Comparison of ENCODE assay signal across 10 mouse cellular contexts in genomic region chr13:45751231-45751630, GRCm38 (mm10).
A peak's percentile ranks its signal among the peaks of the same experiment; 100 is the strongest.
DNase-seq lines count a peak whose midpoint lies in the region; ATAC-seq and TF ChIP-seq lines count a peak whose summit lies in the region.
"Had no signal": no experiment of that assay in that cellular context is flagged by ENCODE, and none has a peak within 500 bp of the region (broad histone marks: within the 10 kb centered on the region; RNA-seq: fewer than 3 reads in every experiment).

No protein-coding gene starts in this region.

- TF ChIP-seq RAD21 in CH12.LX (IDR thresholded peaks at IDR 0.05; ENCODE audit: low read depth, low read length), result no peak

- no peak overlapping the region for H3K9ac ChIP-seq in kidney, embryonic 16.5 days (replicated peaks; ENCODE audit: low read length)
- no peak overlapping the region for H3K9ac ChIP-seq in CH12.LX (ENCODE audit: insufficient read depth, low read depth)
- no peak overlapping the region for H3K9ac ChIP-seq in forebrain, embryonic 16.5 days (replicated peaks; ENCODE audit: low read depth, low read length)
- H3K9ac ChIP-seq: embryonic facial prominence, embryonic 15.5 days had no signal

- DNase-seq in kidney, adult 18-20 months, result peak; percentile 14
- DNase-seq in CH12.LX (ENCODE audit: extremely low read depth), result no peak
- DNase-seq in R1 (ENCODE audit: low read depth, low spot score), result peak; percentile 39
- no peak for DNase-seq in gastrocnemius, postnatal 36 days
- no peak for DNase-seq in layer of hippocampus, adult 9-10 months (ENCODE audit: low spot score)
- DNase-seq: cerebellum, adult 11-12 months; layer of hippocampus, adult 9-11 months had no signal

- no peaks in the 10 kb centered on the region for H3K79me2 ChIP-seq in CH12.LX (replicated peaks; ENCODE audit: control insufficient read depth, extremely low read depth, insufficient read depth, poor library complexity, severe bottlenecking)

- H3K36me3 ChIP-seq in kidney, embryonic 16.5 days (ENCODE audit: insufficient read depth, low read length), result no peaks in the 10 kb centered on the region
- H3K36me3 ChIP-seq in CH12.LX (replicated peaks in 1 of 2; ENCODE audit: control insufficient read depth in 1 of 2, insufficient read depth in 1 of 2, low read length in 1 of 2), result peaks cover 18 to 78% of the 10 kb centered on the region in 2 experiments
- H3K36me3 ChIP-seq in forebrain, embryonic 16.5 days (ENCODE audit: control insufficient read depth, insufficient read depth), result no peaks in the 10 kb centered on the region
- H3K36me3 ChIP-seq: embryonic facial prominence, embryonic 15.5 days had no signal

- H3K4me3 ChIP-seq in kidney, embryonic 16.5 days (ENCODE audit: low read length), result no peak overlapping the region
- H3K4me3 ChIP-seq in CH12.LX (replicated peaks in 1 of 3; ENCODE audit: low read depth in 2 of 3, low read length in 2 of 3, poor library complexity in 1 of 3), result no peak overlapping the region
- no peak overlapping the region for H3K4me3 ChIP-seq in forebrain, embryonic 16.5 days (replicated peaks; ENCODE audit: low read length)
- H3K4me3 ChIP-seq: embryonic facial prominence, embryonic 15.5 days had no signal

- H3K4me2 ChIP-seq in kidney, embryonic 16.5 days (replicated peaks; ENCODE audit: low read depth, low read length), result no peak overlapping the region
- no peak overlapping the region for H3K4me2 ChIP-seq in CH12.LX (ENCODE audit: insufficient read depth, low read depth, poor library complexity, severe bottlenecking)
- no peak overlapping the region for H3K4me2 ChIP-seq in forebrain, embryonic 16.5 days (ENCODE audit: low read length)
- H3K4me2 ChIP-seq: embryonic facial prominence, embryonic 15.5 days had no signal

- no peaks in the 10 kb centered on the region for H3K9me3 ChIP-seq in kidney, embryonic 16.5 days (ENCODE audit: low read length)
- H3K9me3 ChIP-seq in CH12.LX (replicated peaks; ENCODE audit: low read length), result no peaks in the 10 kb centered on the region
- H3K9me3 ChIP-seq in forebrain, embryonic 16.5 days (ENCODE audit: control insufficient read depth, low read length), result no peaks in the 10 kb centered on the region
- H3K9me3 ChIP-seq: embryonic facial prominence, embryonic 15.5 days had no signal

- no peak for TF ChIP-seq EP300 in CH12.LX (IDR thresholded peaks at IDR 0.05; ENCODE audit: low read length)

- ATAC-seq in kidney, embryonic 16.5 days (ENCODE audit: low FRiP score, low TSS enrichment), result no peak
- ATAC-seq in forebrain, embryonic 16.5 days, result no peak

- TF ChIP-seq CTCF in CH12.LX (conservative IDR thresholded peaks at IDR 0.05 in 1 of 2, IDR thresholded peaks at IDR 0.05 in 1 of 2; ENCODE audit: low read depth in 2 of 2, low read length in 2 of 2), result no peak

- intact Hi-C loops in gastrocnemius, postnatal 36 days (cut with DNase I), result no loop called here

- WGBS in kidney, embryonic 16.5 days, result 68% methylated on average over 2 of the region's 2 CpGs
- 31% methylated on average over 2 of the region's 2 CpGs for WGBS in forebrain, embryonic 16.5 days

- no peak for TF ChIP-seq POLR2A in CH12.LX (IDR thresholded peaks at IDR 0.05; ENCODE audit: low read depth, low read length)

- H3K27ac ChIP-seq in kidney, embryonic 16.5 days (ENCODE audit: low read length), result no peak overlapping the region
- H3K27ac ChIP-seq in CH12.LX (ENCODE audit: insufficient read depth, low read depth), result no peak overlapping the region
- H3K27ac ChIP-seq in forebrain, embryonic 16.5 days (ENCODE audit: low read length), result peak overlapping the region; percentile 57; the same call in 1 of the 2 replicates
- H3K27ac ChIP-seq: embryonic facial prominence, embryonic 15.5 days had no signal

- dilution Hi-C loops in CH12.LX (cut with MboI; ENCODE audit: extremely low pct_ligation_motif_present, extremely low pct_unique_long_range_greater_than_20kb, low sequenced_read_pairs), result no loop called here

- H3K27me3 ChIP-seq in kidney, embryonic 16.5 days (ENCODE audit: insufficient read depth, low read length), result no peaks in the 10 kb centered on the region
- no peaks in the 10 kb centered on the region for H3K27me3 ChIP-seq in CH12.LX (replicated peaks)
- H3K27me3 ChIP-seq in forebrain, embryonic 16.5 days (replicated peaks; ENCODE audit: control insufficient read depth, insufficient read depth, low read length), result no peaks in the 10 kb centered on the region
- H3K27me3 ChIP-seq: embryonic facial prominence, embryonic 15.5 days had no signal

- H3K4me1 ChIP-seq in kidney, embryonic 16.5 days (ENCODE audit: insufficient read depth, low read length), result peaks cover 16% of the 10 kb centered on the region
- H3K4me1 ChIP-seq in CH12.LX (ENCODE audit: control insufficient read depth in 1 of 2, insufficient read depth in 2 of 2), result peaks cover 11 to 53% of the 10 kb centered on the region in 2 experiments
- peaks cover 16% of the 10 kb centered on the region for H3K4me1 ChIP-seq in forebrain, embryonic 16.5 days (replicated peaks; ENCODE audit: control insufficient read depth, insufficient read depth, low read length)

- in situ Hi-C loops in CH12.LX (cut with MboI; ENCODE audit: low pct_ligation_motif_present, low pct_unique_long_range_greater_than_20kb, low sequenced_read_pairs), result no loop called here

TF ChIP-seq in CH12.LX, 34 proteins besides CTCF, POLR2A, EP300 and RAD21:
- TF ChIP-seq IRF4 (IDR thresholded peaks at IDR 0.05; ENCODE audit: low read depth, low read length), result no peak
- TF ChIP-seq MAFK (IDR thresholded peaks at IDR 0.05; ENCODE audit: insufficient replicate concordance, low read length), result peak; percentile 100
- peak; percentile 29; the same call in 1 of the 2 replicates for TF ChIP-seq ETS1 (conservative IDR thresholded peaks at IDR 0.05; ENCODE audit: low read depth, low read length)
TF ChIP-seq in CH12.LX: peak in this region for 2.

Comparison
In these comparisons a context has a peak if more than half of its experiments do, and no peak if none do; other contexts are left out.
1. DNase-seq: peak in kidney, adult 18-20 months (single experiment) and R1 (single experiment); none in CH12.LX (single experiment), gastrocnemius, postnatal 36 days (0 of 2) and layer of hippocampus, adult 9-10 months (single experiment).